Mouse (Mus musculus): ENCODE results near the gene Gm3696.
"Not testable (repeated sequence)": the region's sequence is repeated elsewhere in the genome, so short reads cannot be mapped to it uniquely, and the experiment has no call there.

Gene Gm3696

GRCm38 (mm10) chr14:7100521-7100920 lies at the start of gene Gm3696:
Gene Gm3696, minus strand, starts transcription at chr14:7100621.
- DNase-seq (ENCODE audit: low read depth, low spot score); H3K27me3 ChIP-seq (ENCODE audit: control insufficient read depth, insufficient read depth, low read length, poor library complexity, severe bottlenecking); H3K36me3 ChIP-seq (ENCODE audit: control insufficient read depth, insufficient read depth, low read length, poor library complexity, severe bottlenecking): not testable (repeated sequence)

DNA sequence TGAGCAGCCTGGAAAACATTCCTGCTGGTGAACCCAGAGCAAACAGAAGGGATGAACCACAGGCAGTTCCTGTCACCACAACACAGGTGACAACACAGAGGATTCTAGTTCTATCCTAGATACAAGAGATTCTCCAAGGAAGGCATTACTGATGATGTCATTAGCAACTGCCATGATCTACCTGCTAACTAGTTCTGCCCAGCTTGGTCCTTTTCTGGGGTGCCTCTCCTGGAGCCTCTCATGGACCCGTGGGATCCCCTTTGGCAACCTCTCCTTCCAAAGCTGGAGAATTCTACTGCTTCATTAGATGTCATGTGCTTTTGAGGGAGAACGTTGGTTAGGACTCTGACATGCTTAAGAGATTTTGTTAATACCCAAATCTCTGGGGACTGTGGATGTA lies 24.9 kb upstream of the Gm3696 start, which contains the start of gene Gm6676:
TSS of gene Gm6676 (minus strand) at position 101 of the 400 bp plus-strand sequence.
- DNase-seq (ENCODE audit: low read depth, low spot score); H3K36me3 ChIP-seq (ENCODE audit: control insufficient read depth, insufficient read depth, low read length, poor library complexity, severe bottlenecking); H3K27me3 ChIP-seq (ENCODE audit: control insufficient read depth, insufficient read depth, low read length, poor library complexity, severe bottlenecking): not testable (repeated sequence)

DNA sequence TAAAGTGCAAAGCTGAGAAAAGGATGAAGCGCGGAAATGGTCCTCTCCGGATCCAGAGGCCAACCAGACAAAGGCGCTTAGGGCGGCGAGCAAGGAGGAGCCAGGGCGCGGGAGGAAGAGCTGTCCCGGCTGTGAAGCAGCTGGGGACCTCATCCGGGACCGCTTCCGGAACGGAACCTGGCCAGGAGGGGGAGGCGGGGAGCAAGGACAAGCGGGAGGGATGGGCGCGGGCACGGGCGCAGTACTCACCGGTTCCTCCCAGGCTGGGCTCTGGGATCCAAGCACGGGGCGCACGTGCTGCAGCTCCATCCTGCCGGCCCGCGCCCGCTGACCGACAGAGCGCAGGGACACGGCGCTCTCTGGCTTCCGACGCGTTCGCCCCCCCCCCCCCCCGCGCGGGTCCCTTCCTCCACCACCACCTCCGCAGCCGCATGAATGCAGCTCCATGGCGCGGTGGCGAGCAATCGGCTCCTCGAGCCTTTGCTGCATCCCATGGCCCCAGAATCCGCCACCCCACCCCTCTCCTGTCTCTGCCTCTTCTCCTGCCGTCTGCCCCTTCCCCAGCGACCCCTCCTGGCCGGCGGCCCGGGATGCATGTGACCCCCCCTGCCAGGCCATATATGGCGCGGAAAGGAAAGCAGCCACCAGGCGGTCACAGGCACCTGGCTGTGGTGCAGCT lies 4.8 kb upstream of the Gm3696 start:
- H3K36me3 ChIP-seq (ENCODE audit: control insufficient read depth, insufficient read depth, low read length, poor library complexity, severe bottlenecking); H3K27me3 ChIP-seq (ENCODE audit: control insufficient read depth, insufficient read depth, low read length, poor library complexity, severe bottlenecking): not testable (repeated sequence)
- DNase-seq (ENCODE audit: low read depth, low spot score): peak; percentile 0

- H3K27me3 ChIP-seq (ENCODE audit: control insufficient read depth, insufficient read depth, low read length, poor library complexity, severe bottlenecking); DNase-seq (ENCODE audit: low read depth, low spot score); H3K36me3 ChIP-seq (ENCODE audit: control insufficient read depth, insufficient read depth, low read length, poor library complexity, severe bottlenecking): not testable (repeated sequence)
Observed at GRCm38 (mm10) chr14:7044870-7045269, 55.6 kb downstream of the Gm3696 start, which contains the start of gene Gm3685. Gene Gm3685, minus strand, starts transcription at chr14:7044970.

Measured in splenic B cell, adult 2 months (primary cell).